Mouse (Mus musculus) retina, postnatal 7 days (tissue): ENCODE results near the gene Dcp1a.

Experiments used
- DNase-seq: peaks from one replicate; pipeline ENCODE4 v3.0.0-alpha.2; 2012; ENCODE audit warnings: low read depth, low spot score

Dcp1a gene

DNA sequence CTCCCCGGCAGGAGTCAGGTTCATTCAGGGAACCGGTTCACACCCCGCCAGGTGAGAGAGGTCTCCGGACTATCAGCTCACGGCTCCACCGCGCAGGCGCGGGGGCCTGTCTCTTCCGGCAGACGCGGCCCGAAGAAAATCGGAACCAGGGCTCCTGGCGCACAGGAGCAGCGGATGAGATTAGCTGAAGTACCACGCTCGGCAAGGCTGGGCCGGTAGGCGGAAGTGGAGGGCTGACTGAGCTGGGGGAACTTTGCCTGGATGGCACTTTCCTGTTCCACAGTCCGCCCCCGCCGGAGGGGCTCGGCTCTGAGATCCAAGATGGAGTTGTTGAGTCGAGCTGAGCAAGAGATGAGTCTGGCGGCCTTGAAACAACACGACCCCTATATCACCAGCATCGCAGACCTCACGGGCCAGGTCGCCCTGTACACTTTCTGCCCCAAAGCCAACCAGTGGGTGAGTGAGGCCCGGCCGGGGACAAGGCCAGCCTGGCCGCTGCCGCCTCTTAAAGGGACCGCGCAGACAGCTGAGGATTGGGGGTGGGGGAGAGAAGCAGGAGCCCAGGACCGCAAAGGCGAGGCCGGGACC is at the start of gene Dcp1a:
Dcp1a (plus strand) TSS at position 175 of the 588 bp plus-strand sequence.
- DNase-seq, result peak; percentile 93

DNA sequence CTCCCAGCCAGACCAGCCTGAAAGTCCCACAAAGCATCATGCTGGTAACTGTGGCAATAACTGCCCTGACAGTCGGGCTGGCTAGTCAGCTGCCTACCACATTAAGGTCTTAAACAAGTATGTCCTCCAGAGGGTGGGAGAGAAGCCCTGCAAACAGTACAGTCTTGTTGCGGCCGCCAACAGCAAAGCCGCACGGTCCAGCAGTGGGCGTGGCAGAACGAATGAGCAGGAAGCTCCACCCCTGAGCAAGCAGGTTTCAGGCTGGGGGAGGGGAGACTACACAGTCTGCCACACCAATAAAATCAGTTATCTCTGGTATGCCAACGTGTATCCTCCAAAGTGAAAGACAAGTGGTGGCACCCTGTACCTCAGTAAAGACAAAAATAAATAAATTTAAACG is 49.7 kb upstream of the Dcp1a start:
- no peak for DNase-seq

DNA sequence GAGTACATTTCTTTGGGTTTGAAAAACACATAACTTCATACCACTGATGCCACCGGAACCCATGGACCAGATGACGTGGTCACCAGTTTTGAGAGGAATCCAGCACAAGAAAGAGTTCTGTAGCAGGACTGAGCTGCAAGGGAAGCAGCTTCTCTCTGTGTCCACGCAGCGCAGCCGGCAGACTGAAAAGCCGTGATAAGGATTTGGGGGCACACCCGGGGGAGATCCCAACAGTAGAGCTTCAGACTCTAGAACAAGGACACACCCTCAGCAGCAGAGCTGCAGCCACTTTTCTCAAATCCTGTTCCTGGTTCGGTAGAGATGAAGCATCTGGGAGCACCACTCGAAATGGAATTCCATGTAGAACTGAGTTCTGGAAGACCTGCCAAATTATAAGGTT is 49.3 kb upstream of the Dcp1a start:
- DNase-seq, result no peak

DNA sequence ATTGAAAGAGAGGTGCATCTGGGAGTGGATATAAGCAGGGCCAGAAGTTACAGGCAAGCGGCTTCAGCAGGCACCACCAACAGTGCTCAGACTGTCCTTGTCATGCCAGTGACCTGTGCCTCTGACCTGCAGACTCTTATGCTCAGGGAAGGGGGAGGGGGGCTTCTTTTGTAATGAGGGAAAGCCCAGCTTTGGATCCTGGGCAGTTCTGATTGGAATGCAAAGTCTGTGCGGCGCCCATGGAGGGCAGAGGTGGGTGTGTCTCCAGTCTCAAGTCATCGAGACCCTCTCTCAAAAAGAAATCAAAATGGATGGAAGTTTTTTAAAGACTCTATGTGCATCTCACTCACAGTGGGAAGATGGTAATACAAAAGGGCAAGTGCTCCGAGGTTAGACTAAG is 48.9 kb upstream of the Dcp1a start:
- no peak for DNase-seq

DNA sequence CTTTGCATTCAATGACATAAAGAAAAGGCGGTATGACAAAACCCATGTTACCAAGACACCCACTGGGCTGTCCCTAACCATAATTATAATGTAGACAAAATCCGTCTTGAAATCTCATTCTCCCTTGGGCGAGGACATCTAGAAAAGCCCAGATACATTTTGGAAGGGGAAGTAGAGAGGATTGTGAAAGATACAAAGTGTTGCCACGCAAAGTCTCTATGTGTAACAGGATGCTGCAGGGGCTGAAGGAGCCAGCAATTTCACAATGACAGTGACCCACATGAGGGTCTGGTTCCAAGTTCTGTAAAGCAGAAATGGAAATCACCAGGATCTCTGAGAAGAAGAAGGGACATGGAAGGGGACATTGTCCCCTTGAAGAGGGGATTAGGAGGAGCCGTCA is 44.0 kb upstream of the Dcp1a start:
- DNase-seq, result no peak

DNA sequence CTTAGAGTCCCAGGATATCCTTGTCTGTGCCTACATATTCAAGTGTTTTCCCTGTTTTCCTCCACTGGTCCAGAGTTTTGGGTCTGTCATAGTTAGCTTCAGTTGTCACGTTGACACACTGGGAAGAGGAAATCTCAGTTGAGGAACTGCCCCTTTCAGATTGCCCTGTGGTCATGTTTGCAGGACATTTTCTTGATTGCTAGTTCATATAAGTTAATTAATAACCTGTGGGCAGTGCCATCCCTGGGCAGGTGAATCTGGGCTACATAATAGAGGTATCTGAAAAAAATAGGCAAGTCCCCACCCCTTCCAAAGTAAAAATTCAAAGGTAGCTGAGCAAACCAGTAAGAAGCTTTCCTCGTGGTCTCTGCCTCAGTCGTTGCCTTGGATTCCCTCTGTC is 39.4 kb upstream of the Dcp1a start:
- no peak for DNase-seq

DNA sequence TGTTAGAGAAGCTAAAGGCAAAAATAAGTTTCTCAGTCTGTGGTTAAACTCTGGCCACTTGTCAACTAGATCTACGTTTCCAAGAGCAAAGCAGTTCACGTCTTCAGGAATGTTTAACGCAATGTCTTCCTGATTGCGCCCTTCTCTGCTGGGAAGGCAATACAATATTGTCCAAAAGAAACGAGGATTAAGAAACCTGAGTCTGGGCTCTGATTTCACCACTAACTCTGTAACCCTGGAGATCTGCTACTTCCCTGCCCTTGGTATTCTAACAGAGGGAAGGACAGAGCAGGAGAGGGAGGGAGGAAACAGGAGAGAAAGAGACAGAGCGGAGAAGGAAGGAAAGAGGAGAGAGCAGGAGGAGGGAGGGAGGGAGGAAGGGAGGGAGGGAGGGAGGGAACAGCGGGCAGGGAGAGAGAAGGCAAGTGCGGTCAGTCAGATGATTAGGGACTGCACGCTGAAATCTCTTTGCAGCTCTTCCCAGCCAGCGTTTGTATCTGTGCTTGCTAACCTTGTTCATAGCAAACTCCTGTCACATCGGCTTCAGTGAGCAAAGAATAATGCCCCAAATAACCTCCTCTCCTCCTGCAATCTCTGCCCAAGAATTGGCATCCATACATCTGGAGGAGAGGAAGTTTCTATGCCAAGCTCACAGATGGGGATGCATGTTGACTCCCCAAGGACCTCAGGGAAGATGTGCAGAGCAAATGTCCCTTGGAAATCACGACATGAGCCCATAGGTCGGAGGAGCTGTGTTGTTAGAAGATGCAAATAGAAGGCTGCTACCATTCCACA is 23.3 kb upstream of the Dcp1a start:
- DNase-seq, result no peak

DNA sequence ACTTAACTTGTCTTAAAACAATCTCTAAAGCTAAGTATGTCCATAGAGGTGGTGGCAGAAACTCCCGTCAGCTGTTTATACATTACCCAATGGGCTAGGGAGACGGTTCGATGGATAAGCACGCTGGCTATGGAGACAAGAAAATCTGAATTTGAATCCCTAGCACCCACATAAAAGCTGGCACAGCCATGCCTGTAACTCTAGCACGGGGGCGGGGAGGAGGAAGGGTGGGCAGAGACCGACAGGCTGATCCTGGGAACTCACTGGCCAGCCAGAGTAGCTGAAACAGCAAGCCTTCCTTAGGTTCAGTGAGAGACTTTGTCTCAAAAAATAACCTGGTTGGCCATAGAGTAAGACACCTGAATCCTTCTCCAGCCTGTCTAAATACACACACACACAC is 21.9 kb upstream of the Dcp1a start:
- DNase-seq, result no peak

DNA sequence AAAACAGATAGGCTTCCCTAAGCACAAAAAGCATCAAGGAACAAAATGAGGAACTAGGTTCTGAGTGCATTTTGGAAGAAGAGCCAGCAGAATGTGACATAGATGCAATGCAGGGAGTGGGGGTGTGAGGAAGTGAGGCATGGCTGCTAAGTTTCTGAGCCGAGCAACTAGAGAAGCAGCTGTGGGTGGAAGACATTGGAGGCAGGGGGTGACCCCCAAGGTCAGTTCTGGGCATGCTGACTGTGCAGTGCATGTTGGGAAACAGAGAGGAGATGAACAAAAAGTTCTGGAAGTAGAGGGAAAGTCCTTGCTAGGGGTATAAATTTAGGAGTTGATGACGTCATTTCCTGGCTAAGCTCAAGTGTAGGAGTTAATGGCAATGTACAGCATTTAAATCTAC is 21.4 kb upstream of the Dcp1a start:
- no peak for DNase-seq

DNA sequence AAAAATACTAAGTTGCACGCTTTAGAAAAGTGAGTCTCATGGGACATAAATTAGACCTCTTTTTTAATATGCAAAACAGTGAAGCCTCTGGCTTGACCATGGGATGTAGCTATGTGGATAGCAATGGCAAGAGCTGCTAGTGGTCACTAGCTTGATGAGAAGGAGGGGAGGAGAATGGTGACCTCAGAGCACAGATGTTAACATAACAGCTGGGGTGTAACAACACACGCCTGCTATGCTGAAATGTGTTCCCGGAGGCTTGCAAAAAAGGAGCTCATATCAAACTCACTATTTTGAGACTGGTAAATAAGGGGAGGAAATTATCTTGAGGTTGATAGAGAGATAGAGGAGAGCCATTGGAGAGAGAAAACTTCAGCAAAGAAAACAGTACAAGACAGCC is 20.5 kb upstream of the Dcp1a start:
- no peak for DNase-seq

DNA sequence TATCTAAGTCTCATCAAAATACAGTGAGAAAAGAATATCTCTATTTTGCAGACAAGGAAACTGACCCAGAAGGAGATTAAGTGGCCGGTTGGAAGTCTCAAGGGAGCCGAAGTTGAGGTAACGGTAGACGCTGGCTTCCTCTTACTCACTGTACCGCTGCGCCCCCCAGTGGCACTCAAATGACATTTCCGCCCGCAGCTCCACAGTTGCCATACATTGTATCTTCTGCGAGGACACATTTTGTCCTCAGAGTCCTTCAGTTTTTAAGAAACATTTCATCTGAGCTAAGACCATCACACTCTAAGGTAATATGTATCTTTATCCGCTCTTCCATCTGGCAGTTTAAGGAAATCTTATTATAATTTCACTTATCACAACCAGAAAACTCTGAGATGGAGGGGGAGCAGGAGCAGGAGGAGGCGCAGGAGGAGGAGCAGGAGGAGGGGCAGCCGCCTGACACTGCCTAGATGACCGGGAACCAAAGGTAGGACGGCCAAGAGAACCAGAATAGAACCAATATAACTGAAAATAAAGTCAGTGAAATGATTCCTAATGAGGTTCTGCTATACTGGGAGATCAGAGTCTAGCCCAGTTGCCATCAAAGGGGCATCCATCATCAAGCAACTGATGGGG is 19.3 kb upstream of the Dcp1a start:
- peak; percentile 51 for DNase-seq

DNA sequence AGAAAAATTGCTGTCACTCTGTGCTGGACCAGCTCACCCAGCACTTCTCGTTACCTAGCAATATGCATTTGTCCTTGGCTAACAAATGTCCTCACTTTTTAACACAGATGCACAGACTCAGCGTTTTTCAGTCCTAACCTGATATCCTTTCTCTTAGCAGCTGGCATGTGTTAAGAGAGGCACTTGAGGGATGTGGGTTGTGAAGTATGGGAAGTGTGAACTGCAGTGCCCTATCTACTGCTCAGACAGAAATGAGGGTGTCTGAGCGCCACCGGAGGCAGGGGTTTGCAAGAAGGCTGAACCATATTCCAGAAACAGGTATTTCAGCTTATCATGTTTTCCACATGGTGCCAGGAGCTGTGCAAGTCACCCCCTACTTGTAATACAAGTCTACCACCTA is 16.0 kb upstream of the Dcp1a start:
- DNase-seq, result no peak

DNA sequence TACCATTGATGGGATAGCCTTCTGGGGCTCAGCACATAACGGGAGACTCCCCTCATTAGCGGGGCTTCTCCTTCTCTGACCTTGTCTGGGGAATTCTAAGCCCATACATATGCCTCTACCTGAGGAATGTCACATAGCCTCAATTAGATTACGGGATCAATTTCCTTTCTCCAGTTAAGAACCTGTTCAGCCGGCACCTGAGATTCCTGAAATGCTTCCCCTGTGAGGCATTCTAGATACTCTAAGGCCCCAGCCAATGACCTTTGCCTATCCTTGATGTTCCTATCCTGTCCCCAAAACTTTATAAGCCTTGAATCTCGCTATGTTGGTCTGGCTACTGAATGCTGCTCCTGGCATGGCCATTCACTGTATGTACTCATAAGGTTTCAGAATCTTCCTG is 5.7 kb upstream of the Dcp1a start:
- DNase-seq, result no peak

DNA sequence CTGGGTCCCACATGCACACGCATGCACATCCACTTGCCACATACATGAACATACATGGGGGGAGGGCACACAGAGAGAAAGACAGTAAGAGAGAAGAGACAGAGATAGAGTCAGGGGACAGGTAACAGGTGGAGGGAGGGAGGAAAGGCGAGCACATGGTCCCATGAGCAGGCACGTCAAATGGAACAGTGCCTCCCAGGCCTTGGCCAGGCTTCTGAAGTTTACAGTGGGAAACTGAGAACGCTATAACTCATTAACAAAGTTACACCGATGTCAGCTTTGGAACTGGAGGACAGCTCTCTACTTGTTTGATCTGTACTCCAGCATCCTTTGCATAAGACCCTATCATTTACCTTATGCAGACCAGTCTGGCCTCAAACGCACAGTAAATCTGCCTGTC is 4.9 kb upstream of the Dcp1a start:
- no peak for DNase-seq

DNA sequence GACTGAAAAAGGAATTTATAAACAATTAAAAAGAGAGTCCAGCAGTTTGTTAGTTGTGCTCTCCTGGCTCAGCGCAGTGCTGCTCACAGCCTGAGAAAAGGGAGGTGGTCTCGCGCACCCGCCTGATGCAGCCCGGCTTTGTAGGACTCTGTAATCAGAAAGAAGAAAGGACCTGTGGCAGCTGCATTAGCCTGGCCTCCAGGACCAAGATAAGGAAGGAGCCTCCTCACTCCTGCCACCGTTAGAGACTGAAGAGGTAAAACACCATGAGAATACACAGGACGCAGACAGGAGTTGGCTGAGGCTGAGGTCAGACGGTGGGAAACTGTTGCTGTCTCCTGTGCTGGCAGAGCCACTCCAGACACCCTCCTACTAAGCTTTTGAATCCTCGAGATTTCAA is 12.0 kb downstream of the Dcp1a start, which contains the start of gene Cacna1d:
Cacna1d (minus strand) TSS at position 114 of the 400 bp plus-strand sequence.
- DNase-seq, result no peak

DNA sequence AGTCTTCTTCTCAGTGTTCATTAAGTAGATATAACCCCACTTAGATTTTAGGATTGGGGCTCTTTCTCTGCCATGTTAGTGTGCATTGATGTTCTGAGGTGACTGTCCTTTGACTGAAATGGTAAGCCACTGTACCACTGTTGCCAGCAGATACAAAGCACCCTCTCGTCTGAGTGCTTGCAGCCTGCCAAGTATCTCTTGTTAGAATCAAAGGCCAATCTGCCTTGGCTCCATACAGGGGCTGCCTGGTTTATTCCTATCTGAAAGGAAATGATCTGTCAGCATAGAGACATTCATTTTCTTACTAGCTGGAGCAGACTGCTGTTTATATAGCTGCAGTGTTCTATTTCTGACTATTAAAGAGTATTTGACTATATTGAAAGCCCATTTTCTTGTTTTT is 13.9 kb downstream of the Dcp1a start:
- DNase-seq, result no peak

DNA sequence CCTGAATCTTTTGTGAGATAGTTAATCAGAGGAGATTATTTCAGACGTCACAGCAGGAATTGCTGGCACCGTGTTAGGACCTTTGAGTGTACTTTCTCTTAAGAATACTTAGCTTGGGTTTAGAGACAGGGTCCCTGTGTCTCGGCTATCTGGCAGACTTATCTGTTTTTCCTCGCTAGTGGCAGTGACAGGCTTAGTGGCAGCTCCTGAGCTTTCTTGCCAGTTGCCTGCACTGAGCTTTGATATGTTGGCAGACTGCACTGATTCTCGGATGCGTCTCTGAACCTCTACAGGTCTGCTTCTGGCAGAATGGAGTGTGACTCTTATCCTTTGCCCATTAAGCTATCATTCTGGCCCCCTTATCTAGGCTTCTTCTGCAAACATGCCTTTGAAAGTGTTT is 15.7 kb downstream of the Dcp1a start:
- no peak for DNase-seq

DNA sequence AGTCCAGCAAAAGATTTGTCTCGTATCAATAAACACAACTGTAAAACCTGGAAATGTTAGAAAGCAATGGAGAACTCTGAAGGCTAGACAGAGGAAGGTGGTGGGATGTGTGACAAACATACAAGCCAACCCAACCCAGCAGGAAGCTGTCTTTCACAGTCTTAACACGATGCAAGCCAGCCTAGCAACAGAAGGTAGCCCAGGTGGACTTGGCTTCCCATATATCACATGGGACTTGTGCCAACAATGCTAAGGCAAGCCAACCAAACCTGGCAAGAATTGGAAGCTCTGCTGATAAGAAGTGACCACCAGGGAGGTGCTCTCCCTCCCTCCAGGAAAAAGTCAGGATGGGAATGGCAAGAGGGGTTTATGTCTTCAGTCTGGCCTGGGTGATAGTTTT is 18.9 kb downstream of the Dcp1a start:
- DNase-seq, result no peak

DNA sequence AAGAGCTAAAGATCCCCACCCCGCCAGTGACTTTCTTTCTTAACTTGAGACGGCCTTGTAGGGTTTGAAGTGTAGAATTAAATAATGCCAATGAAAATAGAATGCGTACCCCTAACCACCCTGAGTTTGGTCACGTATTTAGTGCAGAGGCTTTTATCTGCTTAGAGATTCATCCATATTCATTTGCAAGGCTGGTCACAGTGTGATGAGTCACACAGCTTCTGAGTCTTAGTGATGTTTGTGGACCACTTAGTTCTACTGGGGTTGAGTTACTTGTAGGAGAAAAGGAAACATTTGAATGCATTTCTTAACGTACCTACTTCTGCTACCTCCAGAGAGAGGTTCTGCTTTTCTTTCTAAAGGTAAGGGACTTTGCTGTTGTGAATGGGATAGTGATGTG is 25.7 kb downstream of the Dcp1a start:
- DNase-seq, result no peak

DNA sequence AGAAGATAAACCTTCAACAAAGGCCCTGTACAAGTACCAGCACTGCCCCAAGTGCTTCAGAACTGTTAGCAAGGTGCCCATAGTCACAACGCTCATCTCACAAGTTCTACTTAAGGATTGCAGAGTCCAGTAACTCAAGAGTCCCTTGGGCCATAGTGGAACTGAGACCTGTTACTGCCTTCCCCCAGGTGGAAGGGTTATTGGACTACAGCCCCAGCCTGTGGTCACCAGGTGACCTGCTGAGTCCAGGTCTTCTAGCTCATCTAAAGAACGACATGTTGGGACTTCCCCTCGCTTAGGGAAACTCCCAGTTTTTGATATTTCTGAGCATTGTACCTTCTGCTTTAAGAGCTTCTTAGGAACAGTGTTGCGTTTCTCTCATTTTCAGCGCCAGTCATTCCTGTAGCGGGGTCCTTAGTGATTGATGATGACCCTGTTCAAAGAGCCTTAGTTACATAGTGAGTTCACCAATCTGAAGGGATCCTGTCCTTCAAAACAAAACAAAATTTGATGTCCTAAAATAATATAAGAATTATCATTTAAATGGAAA is 31.0 kb downstream of the Dcp1a start:
- no peak for DNase-seq

DNA sequence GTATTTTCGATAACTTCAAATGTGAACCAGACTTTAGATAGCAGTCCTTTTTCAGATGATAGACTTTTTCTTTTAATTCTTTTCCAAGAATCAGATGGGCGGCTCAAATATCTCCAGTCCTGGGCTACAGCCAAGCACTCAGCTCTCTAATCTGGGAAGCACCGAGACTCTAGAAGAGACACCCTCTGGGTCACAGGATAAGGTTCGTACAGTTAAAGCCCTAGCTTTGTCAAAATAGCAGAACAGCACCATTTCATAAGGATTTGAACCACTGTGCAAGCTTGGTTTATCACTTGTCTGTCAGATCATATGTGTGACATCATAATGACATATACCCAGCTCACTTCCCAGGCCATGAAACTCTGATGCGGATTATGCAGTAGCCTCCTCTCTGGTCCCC is 33.6 kb downstream of the Dcp1a start:
- no peak for DNase-seq

DNA sequence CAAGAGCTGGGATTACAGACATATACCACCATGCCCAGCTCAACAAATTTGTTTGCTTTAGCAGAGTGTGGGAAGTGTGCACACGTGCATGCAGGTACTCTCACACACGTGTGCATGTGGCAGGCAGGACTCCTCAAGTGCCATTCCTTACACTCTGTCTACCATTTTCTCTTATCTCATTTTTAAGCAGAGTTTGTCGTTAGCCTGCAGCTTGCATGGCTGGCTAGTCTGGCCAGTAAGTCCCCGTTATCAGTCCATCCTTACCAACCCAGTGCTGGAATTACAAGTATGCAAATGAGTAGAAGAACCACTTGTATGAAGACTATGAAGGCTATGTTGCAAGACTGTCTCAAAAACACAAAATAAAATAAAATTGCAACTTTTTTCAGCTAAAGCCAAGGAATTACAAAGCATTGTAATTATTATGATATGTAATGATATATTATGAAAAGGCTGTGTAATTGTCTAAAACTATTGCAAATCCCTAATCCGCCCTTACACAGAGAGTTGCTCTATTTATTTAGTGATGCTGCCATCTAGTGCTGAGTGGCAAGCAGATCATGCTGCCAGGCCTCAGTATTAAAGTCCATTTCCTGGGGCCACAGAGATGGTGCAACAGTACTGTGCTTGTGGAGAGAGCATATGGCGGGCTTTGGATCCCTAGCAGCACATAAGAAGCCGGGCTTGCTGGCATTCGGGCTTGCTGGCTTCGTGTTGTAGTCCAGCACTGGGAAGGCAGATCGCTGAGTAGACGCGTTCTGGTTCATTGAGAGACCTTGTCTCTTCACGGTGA is 36.8 kb downstream of the Dcp1a start:
- peak; percentile 24 for DNase-seq
